Mouse (Mus musculus) kidney, adult 2 months (tissue): ENCODE data around the gene Tpi1. TPM values are rescaled to one million over a fixed set of nuclear protein-coding genes. Genes with fewer than 3 reads are reported as not detected.
A peak's percentile ranks its signal among the peaks of the same experiment; 100 is the strongest.

Experiments
- DNase-seq: peaks from one replicate; pipeline ENCODE4 v3.0.0; 2021
- H3K27ac ChIP-seq: fragments of 200-500 bp; 2 replicates; pipeline ENCODE4 v1.5.1; 2012; ENCODE audit warnings: low read depth, low read length, control low read depth, inconsistent platforms; ENCODE audit not compliant: insufficient read depth
- H3K27me3 ChIP-seq: fragments of 200-500 bp; replicated peaks from 2 replicates; pipeline ENCODE4 v1.6.1; 2012; ENCODE audit warnings: mild to moderate bottlenecking, moderate library complexity, low read length, inconsistent platforms; ENCODE audit not compliant: control insufficient read depth, insufficient read depth
- H3K36me3 ChIP-seq: fragments of 200-500 bp; 2 replicates; pipeline ENCODE4 v1.6.1; 2012; ENCODE audit warnings: mild to moderate bottlenecking, moderate library complexity, low read length, inconsistent platforms; ENCODE audit not compliant: control insufficient read depth, insufficient read depth
- H3K4me1 ChIP-seq: fragments of 200-500 bp; 2 replicates; pipeline ENCODE4 v1.6.1; 2011; ENCODE audit warnings: low read length; ENCODE audit not compliant: control insufficient read depth, insufficient read depth
- H3K4me3 ChIP-seq: fragments of 200-500 bp; 2 replicates; pipeline ENCODE4 v1.5.1; 2011; ENCODE audit warnings: mild to moderate bottlenecking, low read depth, low read length, control low read depth; ENCODE audit not compliant: insufficient read depth
- CTCF ChIP-seq: fragments of 200-500 bp; conservative IDR thresholded peaks from 2 replicates; pipeline ENCODE4 v1.5.1; 2011; ENCODE audit warnings: low read depth, mild to moderate bottlenecking, control low read depth, low read length, moderate library complexity, mixed read lengths; ENCODE audit not compliant: insufficient read depth, insufficient read length
- POLR2A ChIP-seq: fragments of 200-500 bp; IDR thresholded peaks from one replicate; pipeline ENCODE4 v1.6.1; 2011; ENCODE audit warnings: low read depth, low read length, control low read depth
- WGBS: fragments of 180-500 bp; shearing (Covaris S2); methylation state at CpG from one replicate; pipeline ENCODE4 v1.1.7; 2018; 5-methylcytosine and 5-hydroxymethylcytosine counted together
- polyA plus RNA-seq: library from polyadenylated mRNA; depleted of rRNA; stranded (reverse); fragments of >200 nt; gene quantifications from 2 replicates; pipeline ENCODE4 v1.2.3, GENCODE M21; 2012

The Tpi1 gene
- polyA plus RNA-seq, 1 experiment: 1,055 TPM

GRCm38 (mm10) chr6:124796200-124796599 is 17.9 kb downstream of the Tpi1 start:
- Histone ChIP-seq H3K27ac (peak overlapping the region; percentile 95), H3K27me3 (no peaks in the 10 kb centered on the region), H3K4me3 (no peak overlapping the region), H3K36me3 (no peaks in the 10 kb centered on the region), H3K4me1 (peaks cover 13% of the 10 kb centered on the region)
- 45% methylated on average over 2 of the region's 2 CpGs for WGBS
- TF ChIP-seq CTCF (no peak), POLR2A (no peak)
- no peak for DNase-seq

GRCm38 (mm10) chr6:124795781-124796180 is 18.3 kb downstream of the Tpi1 start:
- TF ChIP-seq CTCF: no peak
- TF ChIP-seq POLR2A: no peak
- no peaks in the 10 kb centered on the region for H3K36me3 ChIP-seq
- no peaks in the 10 kb centered on the region for H3K27me3 ChIP-seq
- H3K4me3 ChIP-seq: no peak overlapping the region
- H3K27ac ChIP-seq: peak overlapping the region; percentile 95
- H3K4me1 ChIP-seq: peaks cover 13% of the 10 kb centered on the region
- peak; percentile 90 for DNase-seq
- WGBS: 45% methylated on average over 4 of the region's 4 CpGs

- TF ChIP-seq POLR2A (no peak), CTCF (no peak)
- Histone ChIP-seq H3K4me3 (no peak overlapping the region), H3K4me1 (peaks cover 13% of the 10 kb centered on the region), H3K36me3 (no peaks in the 10 kb centered on the region), H3K27ac (no peak overlapping the region), H3K27me3 (no peaks in the 10 kb centered on the region)
- WGBS: 58% methylated on average over 3 of the region's 3 CpGs
- peak; percentile 80 for DNase-seq
Measured at GRCm38 (mm10) chr6:124791911-124792310, 22.2 kb downstream of the Tpi1 start.

- Histone ChIP-seq H3K27me3 (no peaks in the 10 kb centered on the region), H3K36me3 (no peaks in the 10 kb centered on the region), H3K4me1 (peaks cover 9% of the 10 kb centered on the region), H3K27ac (no peak overlapping the region), H3K4me3 (no peak overlapping the region)
- 56% methylated on average over 4 of the region's 4 CpGs for WGBS
- DNase-seq: peak; percentile 8
- no peak for TF ChIP-seq CTCF
- no peak for TF ChIP-seq POLR2A
Measured at GRCm38 (mm10) chr6:124790121-124790520, 24.0 kb downstream of the Tpi1 start.

GRCm38 (mm10) chr6:124789519-124789918 is 24.6 kb downstream of the Tpi1 start:
- H3K27ac ChIP-seq: no peak overlapping the region
- H3K4me1 ChIP-seq: peaks cover 7% of the 10 kb centered on the region
- DNase-seq: peak; percentile 4
- H3K36me3 ChIP-seq: no peaks in the 10 kb centered on the region
- H3K4me3 ChIP-seq: no peak overlapping the region
- no peaks in the 10 kb centered on the region for H3K27me3 ChIP-seq
- TF ChIP-seq CTCF (no peak), POLR2A (no peak)
- WGBS: 83% methylated on average over 4 of the region's 4 CpGs

- 72% methylated on average over 10 of the region's 10 CpGs for whole genome bisulfite sequencing
- peaks cover 7% of the 10 kb centered on the region for H3K4me1 ChIP-seq
- no peak overlapping the region for H3K4me3 ChIP-seq
- H3K36me3 ChIP-seq: no peaks in the 10 kb centered on the region
- no peak for DNase-seq
- TF ChIP-seq POLR2A: no peak
- no peak for TF ChIP-seq CTCF
- no peaks in the 10 kb centered on the region for H3K27me3 ChIP-seq
- H3K27ac ChIP-seq: no peak overlapping the region
Measured at GRCm38 (mm10) chr6:124787722-124788121, 26.4 kb downstream of the Tpi1 start.

- H3K27ac ChIP-seq: peak overlapping the region; percentile 16; the same call in 1 of the 2 replicates
- H3K36me3 ChIP-seq: no peaks in the 10 kb centered on the region
- 0 out of 2 replicates have a peak, but pooled peaks have one; percentile 4 for TF ChIP-seq CTCF
- TF ChIP-seq POLR2A: no peak
- H3K4me3 ChIP-seq: no peak overlapping the region
- H3K4me1 ChIP-seq: peaks cover 2% of the 10 kb centered on the region; the same call in 1 of the 2 replicates
- no peaks in the 10 kb centered on the region for H3K27me3 ChIP-seq
- WGBS: 36% methylated on average over 8 of the region's 8 CpGs
- DNase-seq: peak; percentile 81
Measured at GRCm38 (mm10) chr6:124786756-124787420, 27.2 kb downstream of the Tpi1 start.

GRCm38 (mm10) chr6:124782436-124782835 is 31.7 kb downstream of the Tpi1 start:
- Histone ChIP-seq H3K27me3 (no peaks in the 10 kb centered on the region), H3K27ac (no peak overlapping the region), H3K4me1 (peaks cover 2% of the 10 kb centered on the region; the same call in 1 of the 2 replicates), H3K4me3 (no peak overlapping the region), H3K36me3 (no peaks in the 10 kb centered on the region)
- TF ChIP-seq CTCF: no peak
- TF ChIP-seq POLR2A: no peak
- 25% methylated on average over 6 of the region's 6 CpGs for WGBS
- peak; percentile 64 for DNase-seq
